Mouse (Mus musculus) embryonic facial prominence, embryonic 10.5 days (tissue): Measurements from ENCODE around the gene Cdpf1. TPM values are rescaled to one million over a fixed set of nuclear protein-coding genes. Genes with fewer than 3 reads are reported as not detected.

Experiments
- DNase-seq: peaks from one replicate; pipeline ENCODE4 v3.0.0-alpha.2; 2017; ENCODE audit warnings: low spot score
- H3K27ac ChIP-seq: fragments of 300-500 bp; sonication (generic); replicated peaks from 2 replicates; pipeline ENCODE4 v1.5.1; 2016; ENCODE audit warnings: mild to moderate bottlenecking
- H3K27me3 ChIP-seq: fragments of 300-500 bp; sonication (generic); replicated peaks from 2 replicates; pipeline ENCODE4 v1.6.1; 2016; ENCODE audit warnings: low read depth, mild to moderate bottlenecking; ENCODE audit not compliant: poor library complexity, severe bottlenecking
- H3K36me3 ChIP-seq: fragments of 300-500 bp; sonication (generic); replicated peaks from 2 replicates; pipeline ENCODE4 v1.6.1; 2016; ENCODE audit warnings: mild to moderate bottlenecking, moderate library complexity
- H3K4me1 ChIP-seq: fragments of 300-500 bp; sonication (generic); 2 replicates; pipeline ENCODE4 v1.6.1; 2016
- H3K4me3 ChIP-seq: fragments of 300-500 bp; sonication (generic); 2 replicates; pipeline ENCODE4 v1.5.1; 2016; ENCODE audit warnings: mild to moderate bottlenecking, moderate library complexity
- H3K9me3 ChIP-seq: fragments of 300-500 bp; sonication (generic); 2 replicates; pipeline ENCODE4 v1.6.1; 2016; ENCODE audit warnings: mild to moderate bottlenecking
- WGBS: fragments of 180-500 bp; shearing (Covaris S2); methylation state at CpG from one replicate; pipeline ENCODE4 v1.1.7; 2016; 5-methylcytosine and 5-hydroxymethylcytosine counted together
- polyA plus RNA-seq: library from polyadenylated mRNA; unstranded; fragments of >200 nt; fragmentation: Nextera tagmentation; extraction: Ambion mirVana; gene quantifications from 2 replicates; pipeline ENCODE4 v1.2.1, GENCODE M21; 2016

Gene Cdpf1
- polyA plus RNA-seq: 32.2 and 34.2 TPM in 2 replicates

DNA sequence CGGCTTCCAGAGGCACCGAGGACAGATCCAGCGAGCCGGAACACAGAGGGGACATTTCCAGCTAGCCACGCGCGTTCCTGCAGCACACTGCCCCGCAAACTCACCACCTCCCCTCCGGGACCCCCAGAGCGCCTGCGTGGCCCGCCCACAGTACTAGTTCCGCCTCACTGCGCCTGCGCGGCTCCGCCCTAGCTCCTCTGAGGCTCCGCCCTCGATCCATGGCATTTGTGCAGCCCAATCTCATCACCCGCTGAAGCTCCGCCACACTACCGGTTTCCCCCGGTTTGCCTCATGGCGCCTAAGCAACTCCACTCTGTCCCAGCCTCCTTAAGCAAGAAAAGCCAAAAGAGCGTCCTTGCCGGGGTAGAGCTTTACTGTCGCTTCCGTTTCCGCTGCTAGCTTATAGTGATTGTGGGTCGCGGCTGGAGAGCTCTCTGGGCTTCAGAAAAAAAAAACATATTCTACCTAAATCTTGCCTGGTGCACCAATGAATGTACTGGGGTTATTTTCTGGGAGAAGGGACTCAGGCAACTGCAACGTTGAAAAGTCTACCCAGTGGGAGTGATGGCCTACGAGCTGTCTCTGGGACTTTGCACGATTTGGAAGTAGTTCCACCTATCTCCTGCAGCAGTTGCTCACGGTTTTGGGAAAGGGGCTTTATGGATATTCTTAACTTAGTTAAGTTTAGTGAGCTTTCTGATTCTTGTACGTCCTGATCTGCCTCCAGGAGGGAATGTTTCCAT is at the start of gene Cdpf1:
Cdpf1 (minus strand) TSS at position 163 of the 743 bp plus-strand sequence.
- DNase-seq: peak; percentile 98
- WGBS: 3% methylated on average over 36 of the region's 36 CpGs

DNA sequence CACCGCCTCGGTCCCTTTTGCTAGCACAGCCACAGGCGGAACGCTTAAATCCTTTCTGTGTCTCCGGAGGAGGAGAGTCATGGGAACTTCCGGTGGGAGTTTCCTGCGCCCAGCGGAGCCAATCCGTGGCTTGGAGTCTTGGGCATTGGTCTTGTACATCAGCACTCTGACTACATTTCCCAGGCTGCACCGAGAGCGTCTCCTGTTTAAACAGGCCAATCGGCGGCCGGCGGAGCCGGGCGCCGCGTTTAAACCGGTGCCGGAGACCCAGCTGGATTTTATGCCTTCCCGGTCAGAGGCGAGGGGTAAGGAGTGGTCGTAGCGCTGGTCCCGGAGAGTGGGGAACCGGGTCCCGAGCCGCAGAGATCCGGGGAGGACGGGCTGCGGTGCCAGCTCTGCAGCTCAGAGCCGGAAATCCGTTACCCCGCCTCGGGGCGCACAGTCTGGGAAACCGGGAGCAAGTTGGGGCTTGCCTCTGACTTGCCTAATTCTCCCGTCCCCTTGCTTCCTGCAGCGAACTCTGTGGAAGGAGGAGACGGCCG is 48.1 kb upstream of the Cdpf1 start, which contains the start of gene Gtse1:
Gtse1 (plus strand) TSS at position 256 of the 542 bp plus-strand sequence.
- DNase-seq: peak; percentile 94
- no peaks in the 10 kb centered on the region for H3K9me3 ChIP-seq
- peak within 1 kb of the TSS; percentile 91 for H3K4me3 ChIP-seq
- under 1% methylated on average over 42 of the region's 42 CpGs for WGBS
- peak within 1 kb of the TSS; percentile 95 for H3K27ac ChIP-seq
- H3K27me3 ChIP-seq: no peaks in the 10 kb centered on the region
- H3K36me3 ChIP-seq: peaks cover 32% of the 10 kb centered on the region
- H3K4me1 ChIP-seq: peaks cover 30% of the 10 kb centered on the region

More for the DNA sequence above, at the start of gene Cdpf1:
- 0 out of 2 replicates have a peak, but pooled peaks cover 5% of the 10 kb centered on the region for H3K9me3 ChIP-seq
- H3K36me3 ChIP-seq: no peaks in the 10 kb centered on the region
- peak within 1 kb of the TSS; percentile 90 for H3K27ac ChIP-seq
- no peaks in the 10 kb centered on the region for H3K27me3 ChIP-seq
- peaks cover 15% of the 10 kb centered on the region for H3K4me1 ChIP-seq
- peak within 1 kb of the TSS; percentile 86 for H3K4me3 ChIP-seq

DNA sequence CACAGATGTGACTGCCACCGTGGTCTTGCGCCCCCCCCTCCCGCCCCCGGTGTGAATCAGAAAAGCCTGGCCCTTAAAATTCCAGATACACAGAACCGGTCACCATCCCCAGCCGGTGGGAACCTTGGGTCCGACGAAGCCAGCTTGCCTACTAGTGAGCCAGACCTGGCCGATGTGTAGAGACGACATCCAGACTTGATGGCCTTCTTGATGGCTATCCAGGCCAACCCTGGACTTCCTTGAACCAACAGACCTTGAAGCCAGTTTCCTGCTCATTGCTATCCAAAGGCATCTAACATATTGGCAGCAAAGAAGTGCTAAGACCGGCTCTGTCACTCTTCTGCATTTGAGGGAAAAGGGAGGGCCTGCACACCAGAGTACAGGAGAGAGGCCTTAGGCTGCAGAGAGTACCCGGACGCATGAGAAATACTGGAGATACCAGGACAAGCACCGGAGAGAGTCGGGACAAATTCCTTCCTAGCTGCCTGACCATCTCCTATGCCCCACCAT is 47.5 kb upstream of the Cdpf1 start:
- H3K27ac ChIP-seq: peak overlapping the region; percentile 95
- H3K4me1 ChIP-seq: peaks cover 30% of the 10 kb centered on the region
- 13% methylated on average over 15 of the region's 15 CpGs for WGBS
- peaks cover 27% of the 10 kb centered on the region for H3K36me3 ChIP-seq
- no peak for DNase-seq
- H3K4me3 ChIP-seq: peak overlapping the region; percentile 91
- H3K9me3 ChIP-seq: no peaks in the 10 kb centered on the region
- no peaks in the 10 kb centered on the region for H3K27me3 ChIP-seq

DNA sequence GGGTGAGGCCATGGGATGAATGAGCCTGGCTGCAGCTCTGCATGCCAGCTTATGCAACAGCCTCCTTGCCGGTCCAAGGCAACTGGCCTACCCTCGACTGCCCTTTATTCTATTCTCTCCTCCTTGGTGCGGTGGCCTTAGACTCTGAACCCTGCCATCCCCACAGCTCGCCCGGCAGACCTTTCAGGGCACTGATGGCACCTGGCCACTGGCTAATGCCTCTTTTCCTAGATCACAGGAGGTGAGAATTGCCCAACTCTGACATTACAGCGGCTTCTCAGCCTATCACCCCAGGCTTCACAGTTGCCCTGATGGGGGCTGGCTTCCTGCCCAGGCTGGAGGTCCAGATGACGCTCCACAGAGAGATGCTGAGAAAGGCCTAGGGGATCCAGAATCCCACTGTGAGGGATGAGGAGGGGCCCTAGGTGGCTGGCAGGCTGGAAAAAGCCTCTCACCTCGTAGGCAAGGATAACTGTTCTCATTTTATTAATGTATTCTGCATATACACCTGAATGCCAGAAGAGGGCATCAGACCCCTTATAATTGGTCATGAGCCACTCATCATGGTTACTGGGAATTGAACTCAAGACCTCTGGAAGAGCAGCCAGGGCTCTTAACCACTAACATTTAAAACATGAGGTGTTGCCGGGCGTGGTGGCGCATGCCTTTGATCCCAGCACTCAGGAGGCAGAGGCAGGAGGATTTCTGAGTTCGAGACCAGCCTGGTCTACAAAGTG is 40.3 kb upstream of the Cdpf1 start:
- Histone ChIP-seq H3K27ac (no peak overlapping the region), H3K27me3 (no peaks in the 10 kb centered on the region), H3K9me3 (no peaks in the 10 kb centered on the region), H3K4me3 (no peak overlapping the region), H3K4me1 (no peaks in the 10 kb centered on the region), H3K36me3 (no peaks in the 10 kb centered on the region)
- DNase-seq: no peak
- 80% methylated on average over 12 of the region's 12 CpGs for WGBS

DNA sequence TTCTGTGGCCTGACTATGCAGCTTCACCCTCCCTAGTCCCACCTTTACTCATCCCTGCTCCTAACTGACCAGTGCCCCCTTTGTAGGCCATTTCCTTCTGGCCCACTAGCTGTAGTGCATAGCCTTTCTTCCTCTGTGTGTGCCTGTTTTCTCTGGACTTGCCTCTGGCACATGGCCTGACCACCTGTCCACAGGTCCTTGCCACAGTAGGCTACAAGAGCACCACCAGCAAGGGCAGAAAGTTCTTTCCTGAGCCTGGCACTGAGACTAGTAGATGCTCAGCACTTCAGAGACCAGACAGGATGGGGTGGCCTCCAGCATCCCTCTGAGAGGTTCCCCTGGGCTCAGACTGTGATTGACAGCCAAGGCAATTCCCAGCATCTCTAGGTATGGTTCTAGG is 33.6 kb upstream of the Cdpf1 start:
- H3K9me3 ChIP-seq: no peaks in the 10 kb centered on the region
- H3K4me3 ChIP-seq: no peak overlapping the region
- DNase-seq: no peak
- H3K27me3 ChIP-seq: no peaks in the 10 kb centered on the region
- H3K4me1 ChIP-seq: peaks cover 7% of the 10 kb centered on the region
- no peak overlapping the region for H3K27ac ChIP-seq
- H3K36me3 ChIP-seq: no peaks in the 10 kb centered on the region

DNA sequence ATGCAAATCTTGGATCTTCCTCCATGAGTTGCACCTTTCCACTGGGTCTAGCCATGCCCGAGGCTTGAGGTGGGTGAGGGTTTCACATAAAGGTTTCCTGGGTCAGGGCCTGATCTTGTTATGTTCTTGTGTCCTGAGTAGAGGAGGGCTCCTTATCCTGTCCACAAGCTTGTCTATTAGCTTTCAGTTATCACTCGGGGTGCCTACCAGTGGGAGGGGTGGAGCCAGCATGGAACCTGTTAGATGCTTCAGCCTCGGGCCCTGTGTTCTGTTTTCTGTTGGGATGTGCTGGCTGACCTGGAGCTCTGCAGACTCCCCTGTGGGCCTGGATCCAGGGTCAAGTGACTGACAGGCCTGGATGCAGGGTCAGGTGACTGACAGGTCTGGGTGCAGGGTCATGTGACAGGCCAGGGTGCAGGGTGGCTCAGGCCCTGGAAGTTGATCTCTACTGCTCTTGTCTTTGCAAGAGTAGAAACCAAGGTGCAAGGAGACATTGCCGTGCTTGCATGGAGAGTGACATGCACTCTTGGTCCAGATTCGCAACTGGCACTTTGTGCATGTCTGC is 30.4 kb upstream of the Cdpf1 start:
- no peaks in the 10 kb centered on the region for H3K9me3 ChIP-seq
- DNase-seq: no peak
- H3K27ac ChIP-seq: no peak overlapping the region
- peaks cover 7% of the 10 kb centered on the region for H3K4me1 ChIP-seq
- no peaks in the 10 kb centered on the region for H3K36me3 ChIP-seq
- H3K27me3 ChIP-seq: no peaks in the 10 kb centered on the region
- 75% methylated on average over 5 of the region's 5 CpGs for WGBS
- no peak overlapping the region for H3K4me3 ChIP-seq

DNA sequence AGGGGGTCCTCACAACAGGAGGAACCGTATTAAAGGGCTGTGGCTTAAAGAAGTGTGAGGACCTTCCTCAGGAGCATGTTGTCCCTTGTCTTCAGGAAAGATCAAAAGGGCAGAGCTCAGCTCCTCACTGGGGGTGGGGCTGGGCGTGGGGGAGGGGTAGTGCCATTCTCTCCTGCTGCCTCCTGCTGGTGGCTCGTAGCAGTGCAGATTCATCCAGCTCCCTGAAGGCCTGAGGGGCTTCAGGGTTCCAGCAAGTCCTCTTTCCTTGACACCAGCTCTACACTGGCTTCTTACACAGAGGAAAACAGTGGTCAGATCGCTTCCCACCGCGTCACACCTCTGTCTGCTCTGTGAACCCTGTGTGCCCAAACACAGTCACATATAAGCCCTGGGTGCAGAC is 29.5 kb upstream of the Cdpf1 start:
- no peak overlapping the region for H3K4me3 ChIP-seq
- 32% methylated on average over 6 of the region's 6 CpGs for WGBS
- H3K9me3 ChIP-seq: no peaks in the 10 kb centered on the region
- H3K27me3 ChIP-seq: no peaks in the 10 kb centered on the region
- H3K4me1 ChIP-seq: peaks cover 7% of the 10 kb centered on the region
- no peaks in the 10 kb centered on the region for H3K36me3 ChIP-seq
- H3K27ac ChIP-seq: no peak overlapping the region
- peak; percentile 52 for DNase-seq

DNA sequence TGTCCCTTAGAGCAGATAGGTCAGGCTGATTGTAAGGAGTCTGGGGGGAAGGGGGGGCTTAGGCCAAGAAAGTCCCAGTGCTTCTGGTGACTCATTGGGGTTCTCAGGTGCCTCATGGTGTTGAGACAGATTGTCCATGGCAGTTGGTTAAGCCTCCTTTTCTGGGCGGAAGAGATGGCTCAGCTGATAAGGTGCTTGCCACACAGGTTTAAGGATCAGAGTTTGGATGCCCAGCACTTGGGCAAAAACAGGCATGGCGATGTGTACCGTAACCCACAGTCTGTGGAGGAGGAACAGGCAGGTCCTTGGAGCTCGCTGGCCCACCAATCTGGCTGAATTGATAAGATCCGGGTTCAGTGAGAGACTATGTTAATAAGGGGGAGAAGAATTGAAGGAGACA is 25.4 kb upstream of the Cdpf1 start:
- DNase-seq: no peak
- Histone ChIP-seq H3K27me3 (no peaks in the 10 kb centered on the region), H3K9me3 (no peaks in the 10 kb centered on the region), H3K36me3 (no peaks in the 10 kb centered on the region), H3K4me1 (peaks cover 21% of the 10 kb centered on the region), H3K27ac (no peak overlapping the region), H3K4me3 (no peak overlapping the region)
- 89% methylated on average over 5 of the region's 5 CpGs for WGBS

DNA sequence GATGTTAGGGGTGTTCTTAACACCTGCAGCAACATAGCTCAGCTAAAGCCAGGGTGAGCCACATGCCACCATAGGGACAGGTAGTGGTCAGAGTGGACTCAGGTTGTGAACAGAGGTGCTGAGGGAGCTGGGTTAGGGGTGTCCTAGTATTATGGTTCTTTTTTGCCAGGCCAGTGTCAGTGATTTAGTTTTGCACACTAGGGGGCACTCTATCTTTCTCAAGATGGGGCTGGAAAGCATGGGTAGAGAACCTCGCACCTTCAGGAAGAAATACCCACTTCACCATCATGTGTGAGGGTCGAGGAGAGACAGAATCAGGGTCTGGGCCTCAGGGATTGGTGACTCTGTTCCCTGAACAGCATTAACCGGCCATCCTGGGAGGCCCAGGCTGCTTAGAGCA is 23.8 kb upstream of the Cdpf1 start:
- peaks cover 20% of the 10 kb centered on the region for H3K4me1 ChIP-seq

DNA sequence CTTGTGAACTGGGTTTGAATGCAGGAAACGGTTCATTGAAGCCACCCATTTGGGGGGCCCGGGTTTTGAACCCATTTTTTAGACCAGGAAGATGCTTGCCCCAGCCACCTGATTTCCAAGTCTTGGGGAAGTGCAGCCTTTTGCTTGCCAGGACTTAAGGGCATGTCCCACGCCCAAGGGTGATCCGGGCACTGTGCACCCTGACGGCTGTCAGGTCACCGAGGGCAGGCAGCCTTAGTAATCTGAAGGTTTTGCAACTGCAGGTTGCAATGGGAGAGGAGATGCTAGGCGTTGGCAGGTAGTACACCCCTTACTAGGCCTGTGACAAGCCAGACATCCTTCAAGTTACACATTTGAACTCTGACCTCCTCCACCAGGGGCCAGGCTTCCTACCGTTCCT is 21.1 kb upstream of the Cdpf1 start:
- 45% methylated on average over 8 of the region's 8 CpGs for WGBS
- no peak for DNase-seq
- no peaks in the 10 kb centered on the region for H3K9me3 ChIP-seq
- H3K36me3 ChIP-seq: no peaks in the 10 kb centered on the region
- H3K4me1 ChIP-seq: peaks cover 20% of the 10 kb centered on the region
- H3K4me3 ChIP-seq: peak overlapping the region; percentile 66
- peak overlapping the region; percentile 83; the same call in 1 of the 2 replicates for H3K27ac ChIP-seq
- H3K27me3 ChIP-seq: no peaks in the 10 kb centered on the region

More for the DNA sequence above, 23.8 kb upstream of the Cdpf1 start:
- no peaks in the 10 kb centered on the region for H3K9me3 ChIP-seq
- no peak overlapping the region for H3K27ac ChIP-seq
- H3K27me3 ChIP-seq: no peaks in the 10 kb centered on the region
- H3K4me3 ChIP-seq: no peak overlapping the region
- H3K36me3 ChIP-seq: no peaks in the 10 kb centered on the region
- DNase-seq: no peak
- 56% methylated on average over 3 of the region's 3 CpGs for WGBS

DNA sequence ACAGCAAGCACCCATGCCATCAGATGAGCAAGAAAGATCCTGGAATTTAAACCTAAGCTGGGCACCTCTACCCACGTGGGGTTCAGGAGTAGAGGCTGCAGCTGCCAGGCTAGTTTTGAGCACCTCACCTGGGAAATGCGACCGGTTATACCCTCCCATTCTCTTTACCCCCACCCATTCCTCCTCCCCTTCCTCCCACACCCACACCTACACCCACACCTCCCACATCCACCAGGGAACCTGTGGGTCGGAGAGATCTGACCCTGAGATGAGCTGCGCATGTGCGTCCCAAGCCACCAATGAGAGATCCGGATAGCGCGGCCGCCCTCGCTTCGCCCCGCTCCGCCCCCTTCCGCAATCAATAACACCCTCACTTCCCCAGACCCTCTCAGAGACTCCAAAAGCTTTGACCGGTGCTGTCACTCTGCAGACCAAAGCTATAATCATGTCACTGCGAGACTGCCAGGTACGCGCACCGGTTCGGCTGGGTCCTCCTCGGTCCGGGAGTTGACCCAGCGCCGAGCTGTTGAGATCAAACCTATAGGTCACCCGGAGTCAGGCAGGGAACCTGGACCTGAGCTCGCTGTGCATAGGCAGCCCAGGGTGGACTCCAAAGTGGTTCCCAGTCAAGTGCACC is 20.6 kb upstream of the Cdpf1 start, which contains the start of gene Ttc38:
Ttc38 (plus strand) TSS at position 353 of the 637 bp plus-strand sequence.
- peak; percentile 86 for DNase-seq
- no peaks in the 10 kb centered on the region for H3K27me3 ChIP-seq
- no peaks in the 10 kb centered on the region for H3K9me3 ChIP-seq
- H3K4me1 ChIP-seq: peaks cover 20% of the 10 kb centered on the region
- 2% methylated on average over 27 of the region's 27 CpGs for WGBS
- peak within 1 kb of the TSS; percentile 66 for H3K4me3 ChIP-seq
- peak within 1 kb of the TSS; percentile 83 for H3K27ac ChIP-seq
- no peaks in the 10 kb centered on the region for H3K36me3 ChIP-seq

DNA sequence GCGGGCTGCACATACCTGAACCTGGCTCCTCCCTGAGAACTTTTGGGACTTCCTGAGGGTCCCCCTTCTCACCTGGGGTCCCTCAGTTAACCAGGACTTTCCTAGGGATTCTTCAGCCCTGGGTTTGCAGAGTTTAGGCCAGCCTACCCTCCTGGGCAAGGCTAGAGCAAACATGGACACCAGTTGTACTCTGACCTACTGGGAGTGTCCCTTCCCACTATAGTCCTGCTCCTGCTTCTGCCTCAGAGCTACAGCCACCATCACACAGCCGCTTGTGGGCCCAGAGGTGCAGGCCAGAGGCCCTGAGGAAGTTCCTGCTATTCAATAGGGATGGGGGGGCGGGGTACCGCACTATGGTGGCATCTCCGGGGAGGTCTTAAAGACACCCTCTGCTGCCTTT is 18.0 kb upstream of the Cdpf1 start:
- H3K27me3 ChIP-seq: no peaks in the 10 kb centered on the region
- H3K27ac ChIP-seq: no peak overlapping the region
- DNase-seq: no peak
- 71% methylated on average over 5 of the region's 5 CpGs for WGBS
- no peaks in the 10 kb centered on the region for H3K9me3 ChIP-seq
- H3K4me1 ChIP-seq: peaks cover 20% of the 10 kb centered on the region
- H3K4me3 ChIP-seq: no peak overlapping the region
- no peaks in the 10 kb centered on the region for H3K36me3 ChIP-seq
